Mouse (Mus musculus) lung, adult 2 months (tissue): ENCODE measurements around the gene Cyp8b1.

ENCODE experiments used
- CTCF ChIP-seq: fragments of 200-500 bp; IDR thresholded peaks from 2 replicates; pipeline ENCODE4 v1.5.1; 2011; ENCODE audit warnings: mild to moderate bottlenecking, low read length, control low read depth; ENCODE audit not compliant: insufficient read depth
- POLR2A ChIP-seq: fragments of 200-500 bp; IDR thresholded peaks from 2 replicates; pipeline ENCODE4 v1.6.1; 2011; ENCODE audit warnings: low read depth, mild to moderate bottlenecking, control low read depth, low read length, borderline replicate concordance; ENCODE audit errors: extremely low read depth

GRCm38 (mm10) chr9:121950418-121951113, 34.5 kb upstream of the Cyp8b1 start, which contains the start of gene Fam198a:
- TF ChIP-seq POLR2A (peak; percentile 50; the same call in 1 of the 2 replicates), CTCF (no peak)
